Mouse (Mus musculus) kidney, adult 18-20 months (tissue): ENCODE results near the gene Chst10.

ENCODE experiments used
- DNase-seq: peaks from one replicate; pipeline ENCODE4 v3.0.0; 2021

Chst10 gene

GRCm38 (mm10) chr1:38864341-38864740, 33.6 kb downstream of the Chst10 start:
- no peak for DNase-seq

- DNase-seq = no peak
Measured at GRCm38 (mm10) chr1:38862213-38862612, 35.7 kb downstream of the Chst10 start.

- no peak for DNase-seq
Measured at GRCm38 (mm10) chr1:38860867-38861524, 37.0 kb downstream of the Chst10 start.

- no peak for DNase-seq
Measured at GRCm38 (mm10) chr1:38860207-38860606, 37.8 kb downstream of the Chst10 start.

- peak; percentile 28 for DNase-seq
Measured at GRCm38 (mm10) chr1:38856196-38856595, 41.8 kb downstream of the Chst10 start.

- no peak for DNase-seq
Measured at GRCm38 (mm10) chr1:38852250-38852649, 45.7 kb downstream of the Chst10 start.

- DNase-seq = no peak
Measured at GRCm38 (mm10) chr1:38850650-38851049, 47.3 kb downstream of the Chst10 start.

- DNase-seq = no peak
Measured at GRCm38 (mm10) chr1:38848451-38849289, 49.3 kb downstream of the Chst10 start.

- no peak for DNase-seq
Measured at GRCm38 (mm10) chr1:38847975-38848374, 50.0 kb downstream of the Chst10 start.

GRCm38 (mm10) chr1:38843275-38843674, 54.7 kb downstream of the Chst10 start:
- no peak for DNase-seq

GRCm38 (mm10) chr1:38842861-38843260, 55.1 kb downstream of the Chst10 start:
- no peak for DNase-seq

GRCm38 (mm10) chr1:38839944-38840343, 58.0 kb downstream of the Chst10 start:
- DNase-seq = no peak

GRCm38 (mm10) chr1:38836477-38836872, 61.5 kb downstream of the Chst10 start, which contains the start of gene Lonrf2:
Lonrf2 (minus strand) TSS chr1:38836711.
- DNase-seq = no peak

GRCm38 (mm10) chr1:38835568-38836476, 62.1 kb downstream of the Chst10 start:
- peak; percentile 5 for DNase-seq

- no peak for DNase-seq
Measured at GRCm38 (mm10) chr1:38834899-38835298, 63.1 kb downstream of the Chst10 start.

- DNase-seq = no peak
Measured at GRCm38 (mm10) chr1:38824926-38825325, 73.0 kb downstream of the Chst10 start.

- DNase-seq = no peak
Measured at GRCm38 (mm10) chr1:38823851-38824250, 74.1 kb downstream of the Chst10 start.

- no peak for DNase-seq
Measured at GRCm38 (mm10) chr1:38819691-38820090, 78.3 kb downstream of the Chst10 start.

- DNase-seq = no peak
Measured at GRCm38 (mm10) chr1:38817671-38818070, 80.3 kb downstream of the Chst10 start.

GRCm38 (mm10) chr1:38817268-38817667, 80.7 kb downstream of the Chst10 start:
- no peak for DNase-seq

GRCm38 (mm10) chr1:38816306-38816705, 81.7 kb downstream of the Chst10 start:
- DNase-seq = no peak
